Mouse (Mus musculus) gastrocnemius, adult 2 months (tissue): ENCODE data around the gene Akr1e1. TPM values are rescaled to one million over a fixed set of nuclear protein-coding genes. Genes with fewer than 3 reads are reported as not detected.

Experiments
- DNase-seq: peaks from one replicate; pipeline ENCODE4 v3.0.0; 2022
- H3K27ac ChIP-seq: fragments of 200-600 bp; 2 replicates; pipeline ENCODE4 v1.8.1; 2022; ENCODE audit warnings: mild to moderate bottlenecking
- H3K4me3 ChIP-seq: fragments of 200-600 bp; 2 replicates; pipeline ENCODE4 v1.8.1; 2022; ENCODE audit warnings: mild to moderate bottlenecking, moderate library complexity
- CTCF ChIP-seq: fragments of 200-600 bp; IDR thresholded peaks from 2 replicates; pipeline ENCODE4 v1.8.1; 2022; ENCODE audit warnings: antibody characterized with exemption, mild to moderate bottlenecking, moderate library complexity
- intact Hi-C: fragments of 180-260 bp; cut with DNase I; formaldehyde crosslinking; loops from one replicate; pipeline ENCODE4 v1.15.1; 2025
- total RNA-seq, 2 experiments: library from RNA; stranded (reverse); gene quantifications; 2 replicates each; pipeline ENCODE4 v1.2.3; 2021

Gene Akr1e1
- total RNA-seq, 2 experiments from 2014 or later: 9.7 to 14.5 TPM

DNA sequence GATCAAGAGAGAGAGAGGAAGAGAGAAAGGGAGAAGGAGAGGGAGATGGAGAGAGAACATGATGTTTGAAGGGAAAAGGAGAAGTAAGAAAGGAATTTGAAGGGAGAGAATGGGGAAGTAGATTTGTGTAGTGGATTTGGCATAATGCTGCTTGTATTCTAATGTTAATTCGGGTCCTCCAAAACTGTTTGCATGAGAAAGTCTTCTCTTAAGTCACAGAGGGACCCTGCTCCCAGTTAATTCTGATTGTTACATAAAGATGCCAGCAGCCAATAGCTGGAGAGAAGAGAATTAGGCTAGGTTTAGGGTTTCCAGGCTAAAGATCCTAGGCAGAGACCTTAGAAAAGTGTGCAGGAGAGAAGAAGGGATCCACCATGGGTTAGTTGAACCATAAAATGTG, 49.8 kb downstream of the Akr1e1 start:
- intact Hi-C loops: no loop called here
- DNase-seq: no peak
- TF ChIP-seq CTCF: no peak
- Histone ChIP-seq H3K27ac (no peak overlapping the region), H3K4me3 (no peak overlapping the region)

Other genes with a start within 250 kb of the Akr1e1 start
- gene Akr1c6, start 174.9 kb downstream of the Akr1e1 start, total RNA-seq: not detected
- gene Akr1c20, start 85.8 kb downstream of the Akr1e1 start, total RNA-seq: not detected
- gene Akr1c21, start 35.1 kb downstream of the Akr1e1 start, total RNA-seq: not detected